Mouse (Mus musculus): ENCODE data around the gene Gm10553. TPM values are rescaled to one million over a fixed set of nuclear protein-coding genes. Genes with fewer than 3 reads are reported as not detected.
"Not testable (repeated sequence)": the region's sequence is repeated elsewhere in the genome, so short reads cannot be mapped to it uniquely, and the experiment has no call there.

Gm10553 gene
- polyA plus RNA-seq, 1 experiment from 2014 or later, result not detected

GRCm38 (mm10) chr1:85117537-85117936 lies 17.6 kb downstream of the Gm10553 start:
- not testable (repeated sequence) for H3K4me3 ChIP-seq (ENCODE audit: low read depth, low read length); H3K36me3 ChIP-seq (ENCODE audit: control insufficient read depth, insufficient read depth, low read length); H3K27ac ChIP-seq (replicated peaks; ENCODE audit: low read depth, low read length); H3K4me1 ChIP-seq (ENCODE audit: control insufficient read depth, insufficient read depth, low read length); ATAC-seq (ENCODE audit: low read depth); H3K27me3 ChIP-seq (replicated peaks; ENCODE audit: control insufficient read depth, insufficient read depth, low read length); H3K9ac ChIP-seq (ENCODE audit: low read depth, low read length); DNase-seq (ENCODE audit: low spot score); H3K4me2 ChIP-seq (ENCODE audit: low read depth, low read length); H3K9me3 ChIP-seq (ENCODE audit: control insufficient read depth, low read length)
- 70% methylated on average over 4 of the region's 6 CpGs for WGBS

GRCm38 (mm10) chr1:85118341-85118740 lies 18.4 kb downstream of the Gm10553 start:
- 73% methylated on average over 5 of the region's 6 CpGs for WGBS
- H3K9me3 ChIP-seq (ENCODE audit: control insufficient read depth, low read length); H3K27me3 ChIP-seq (replicated peaks; ENCODE audit: control insufficient read depth, insufficient read depth, low read length); ATAC-seq (ENCODE audit: low read depth); H3K4me2 ChIP-seq (ENCODE audit: low read depth, low read length); H3K9ac ChIP-seq (ENCODE audit: low read depth, low read length); H3K36me3 ChIP-seq (ENCODE audit: control insufficient read depth, insufficient read depth, low read length); H3K4me1 ChIP-seq (ENCODE audit: control insufficient read depth, insufficient read depth, low read length); H3K4me3 ChIP-seq (ENCODE audit: low read depth, low read length); DNase-seq (ENCODE audit: low spot score); H3K27ac ChIP-seq (replicated peaks; ENCODE audit: low read depth, low read length): not testable (repeated sequence)

DNA sequence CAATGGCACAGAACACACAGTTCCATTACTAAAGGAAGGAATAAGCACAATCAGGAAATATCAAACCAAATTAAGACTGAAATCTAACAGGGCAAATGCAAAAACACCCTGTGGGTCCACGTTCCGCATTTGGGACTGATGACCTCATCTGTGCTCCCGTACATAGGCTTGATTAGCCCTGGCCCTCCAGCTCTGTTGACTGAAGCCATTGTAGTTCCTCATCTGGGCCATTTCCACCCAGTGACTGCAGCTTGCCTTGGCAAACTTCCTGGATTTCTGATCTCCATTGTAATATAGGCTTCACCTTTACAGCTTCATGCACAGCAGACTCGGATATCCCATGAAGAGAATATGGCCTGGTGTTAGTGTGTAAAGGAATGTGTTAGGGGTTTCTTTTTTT lies 21.9 kb downstream of the Gm10553 start:
- not testable (repeated sequence) for H3K4me1 ChIP-seq (ENCODE audit: control insufficient read depth, insufficient read depth, low read length); H3K27ac ChIP-seq (replicated peaks; ENCODE audit: low read depth, low read length); ATAC-seq (ENCODE audit: low read depth); H3K4me2 ChIP-seq (ENCODE audit: low read depth, low read length); H3K36me3 ChIP-seq (ENCODE audit: control insufficient read depth, insufficient read depth, low read length); H3K4me3 ChIP-seq (ENCODE audit: low read depth, low read length); H3K9ac ChIP-seq (ENCODE audit: low read depth, low read length); H3K9me3 ChIP-seq (ENCODE audit: control insufficient read depth, low read length); DNase-seq (ENCODE audit: low spot score); H3K27me3 ChIP-seq (replicated peaks; ENCODE audit: control insufficient read depth, insufficient read depth, low read length)
- WGBS, result 92% methylated on average over 4 of the region's 4 CpGs

DNA sequence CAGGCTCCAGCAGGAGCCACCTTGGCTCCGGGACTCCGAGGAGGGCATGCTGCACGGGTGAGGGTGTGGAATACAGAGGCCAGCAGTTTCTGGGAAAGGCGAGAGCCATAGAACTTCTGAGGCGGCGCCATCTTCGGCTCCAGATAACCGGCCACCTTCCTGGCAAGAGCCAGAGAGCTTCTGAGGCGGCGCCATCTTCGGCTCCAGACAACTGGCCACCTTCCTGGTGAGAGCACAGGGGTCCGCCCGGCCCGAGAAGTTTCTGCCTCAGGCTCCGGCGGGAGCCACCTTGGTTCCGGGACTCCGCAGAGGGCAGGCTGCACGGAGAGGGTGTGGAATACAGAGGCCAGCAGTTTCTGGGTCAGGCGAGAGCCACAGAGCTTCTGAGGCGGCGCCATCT lies 33.7 kb downstream of the Gm10553 start:
- H3K27me3 ChIP-seq (replicated peaks; ENCODE audit: control insufficient read depth, insufficient read depth, low read length); DNase-seq (ENCODE audit: low spot score); H3K36me3 ChIP-seq (ENCODE audit: control insufficient read depth, insufficient read depth, low read length); H3K4me3 ChIP-seq (ENCODE audit: low read depth, low read length); H3K27ac ChIP-seq (replicated peaks; ENCODE audit: low read depth, low read length); ATAC-seq (ENCODE audit: low read depth); H3K9me3 ChIP-seq (ENCODE audit: control insufficient read depth, low read length); H3K4me1 ChIP-seq (ENCODE audit: control insufficient read depth, insufficient read depth, low read length); H3K9ac ChIP-seq (ENCODE audit: low read depth, low read length); H3K4me2 ChIP-seq (ENCODE audit: low read depth, low read length): not testable (repeated sequence)
- WGBS, result 92% methylated on average over 15 of the region's 22 CpGs

Other genes starting within 250 kb of the Gm10553 start
- 0.38 and 0.45 TPM in 2 replicates for gene Slc16a14, start 165.0 kb upstream of the Gm10553 start, polyA plus RNA-seq (2014; fragmentation: Nextera tagmentation; extraction: Ambion mirVana)
- gene A530032D15Rik, start 9.7 kb downstream of the Gm10553 start, polyA plus RNA-seq (2014; fragmentation: Nextera tagmentation; extraction: Ambion mirVana), result not detected in 2 replicates
- gene C130026I21Rik, start 170.4 kb downstream of the Gm10553 start, polyA plus RNA-seq (2014; fragmentation: Nextera tagmentation; extraction: Ambion mirVana), result 0.35 TPM in 1 of 2 replicates, not detected in the other